Mouse (Mus musculus): ENCODE measurements at regions not wholly inside any gene's neighbourhood (a gene's known extent, or its start where the extent isn't known, plus 50 kb on each side); places are given as distances from the start of the nearest gene placed in this dataset.

- H3K36me3 ChIP-seq (ENCODE audit: control insufficient read depth, insufficient read depth, low read length) = no peaks in the 10 kb centered on the region
- peak overlapping the region; percentile 94; the same call in 1 of the 2 replicates for H3K27ac ChIP-seq (ENCODE audit: low read depth, low read length)
- WGBS = 64% methylated on average over 9 of the region's 9 CpGs
- peaks cover 53% of the 10 kb centered on the region for H3K4me1 ChIP-seq (ENCODE audit: control insufficient read depth, insufficient read depth, low read length)
- no peak for ATAC-seq (ENCODE audit: insufficient read depth, low FRiP score, low TSS enrichment)
- H3K4me3 ChIP-seq (ENCODE audit: low read depth, low read length) = no peak overlapping the region
- no peak overlapping the region for H3K4me2 ChIP-seq (ENCODE audit: low read depth)
- no peak for DNase-seq (ENCODE audit: low spot score)
- H3K9ac ChIP-seq (ENCODE audit: low read length) = no peak overlapping the region
- H3K27me3 ChIP-seq (ENCODE audit: control insufficient read depth, insufficient read depth, low read length) = no peaks in the 10 kb centered on the region
- H3K9me3 ChIP-seq (ENCODE audit: control insufficient read depth, low read length) = no peaks in the 10 kb centered on the region
Measured at GRCm38 (mm10) chr2:30712841-30713401, 90.5 kb downstream of the 1700001O22Rik start.

GRCm38 (mm10) chr2:30711853-30712498 lies 91.5 kb downstream of the 1700001O22Rik start:
- under 1% methylated on average over 49 of the region's 63 CpGs for WGBS
- Histone ChIP-seq H3K9ac (ENCODE audit: low read length) (peak overlapping the region; percentile 78), H3K9me3 (ENCODE audit: control insufficient read depth, low read length) (no peaks in the 10 kb centered on the region), H3K4me1 (ENCODE audit: control insufficient read depth, insufficient read depth, low read length) (peaks cover 53% of the 10 kb centered on the region), H3K27ac (ENCODE audit: low read depth, low read length) (peak overlapping the region; percentile 94), H3K4me3 (ENCODE audit: low read depth, low read length) (peak overlapping the region; percentile 38), H3K4me2 (ENCODE audit: low read depth) (peak overlapping the region; percentile 78), H3K27me3 (ENCODE audit: control insufficient read depth, insufficient read depth, low read length) (no peaks in the 10 kb centered on the region), H3K36me3 (ENCODE audit: control insufficient read depth, insufficient read depth, low read length) (no peaks in the 10 kb centered on the region)
- ATAC-seq (ENCODE audit: insufficient read depth, low FRiP score, low TSS enrichment) (peak; percentile 58), DNase-seq (ENCODE audit: low spot score) (peak; percentile 78)

GRCm38 (mm10) chr2:30711476-30711852 lies 92.0 kb downstream of the 1700001O22Rik start:
- DNase-seq (ENCODE audit: low spot score) = no peak
- Histone ChIP-seq H3K4me1 (ENCODE audit: control insufficient read depth, insufficient read depth, low read length) (peaks cover 51% of the 10 kb centered on the region), H3K27me3 (ENCODE audit: control insufficient read depth, insufficient read depth, low read length) (no peaks in the 10 kb centered on the region)

GRCm38 (mm10) chr2:30710895-30711294 lies 92.6 kb downstream of the 1700001O22Rik start:
- H3K9me3 ChIP-seq (ENCODE audit: control insufficient read depth, low read length) = no peaks in the 10 kb centered on the region
- H3K36me3 ChIP-seq (ENCODE audit: control insufficient read depth, insufficient read depth, low read length) = no peaks in the 10 kb centered on the region
- ATAC-seq (ENCODE audit: insufficient read depth, low FRiP score, low TSS enrichment) (no peak), DNase-seq (ENCODE audit: low spot score) (no peak)
- H3K27ac ChIP-seq (ENCODE audit: low read depth, low read length) = peak overlapping the region; percentile 94
- H3K4me1 ChIP-seq (ENCODE audit: control insufficient read depth, insufficient read depth, low read length) = peaks cover 47% of the 10 kb centered on the region
- no peak overlapping the region; the same call in 1 of the 2 replicates for H3K9ac ChIP-seq (ENCODE audit: low read length)
- no peak overlapping the region for H3K4me2 ChIP-seq (ENCODE audit: low read depth)
- H3K4me3 ChIP-seq (ENCODE audit: low read depth, low read length) = no peak overlapping the region
- H3K27me3 ChIP-seq (ENCODE audit: control insufficient read depth, insufficient read depth, low read length) = no peaks in the 10 kb centered on the region
- 93% methylated on average over 7 of the region's 7 CpGs for WGBS

More at GRCm38 (mm10) chr2:30711476-30711852, 92.0 kb downstream of the 1700001O22Rik start:
- whole genome bisulfite sequencing = 6% methylated on average over 9 of the region's 15 CpGs
- Histone ChIP-seq H3K4me2 (ENCODE audit: low read depth) (peak overlapping the region; percentile 78), H3K36me3 (ENCODE audit: control insufficient read depth, insufficient read depth, low read length) (no peaks in the 10 kb centered on the region), H3K4me3 (ENCODE audit: low read depth, low read length) (peak overlapping the region; percentile 38), H3K9ac (ENCODE audit: low read length) (peak overlapping the region; percentile 78), H3K27ac (ENCODE audit: low read depth, low read length) (peak overlapping the region; percentile 94), H3K9me3 (ENCODE audit: control insufficient read depth, low read length) (no peaks in the 10 kb centered on the region)
- ATAC-seq (ENCODE audit: insufficient read depth, low FRiP score, low TSS enrichment) = peak; percentile 70

- Histone ChIP-seq H3K9me3 (ENCODE audit: control insufficient read depth, low read length) (no peaks in the 10 kb centered on the region), H3K4me3 (ENCODE audit: low read depth, low read length) (no peak overlapping the region), H3K9ac (ENCODE audit: low read length) (no peak overlapping the region), H3K27ac (ENCODE audit: low read depth, low read length) (peak overlapping the region; percentile 95), H3K4me1 (ENCODE audit: control insufficient read depth, insufficient read depth, low read length) (peaks cover 46% of the 10 kb centered on the region), H3K36me3 (ENCODE audit: control insufficient read depth, insufficient read depth, low read length) (no peaks in the 10 kb centered on the region), H3K4me2 (ENCODE audit: low read depth) (no peak overlapping the region), H3K27me3 (ENCODE audit: control insufficient read depth, insufficient read depth, low read length) (no peaks in the 10 kb centered on the region)
- 49% methylated on average over 3 of the region's 3 CpGs for WGBS
- DNase-seq (ENCODE audit: low spot score) (peak; percentile 38), ATAC-seq (ENCODE audit: insufficient read depth, low FRiP score, low TSS enrichment) (no peak)
Measured at GRCm38 (mm10) chr2:30709386-30709884, 94.0 kb downstream of the 1700001O22Rik start.

- WGBS = 61% methylated on average over 4 of the region's 4 CpGs
- DNase-seq (ENCODE audit: low spot score) = no peak
- Histone ChIP-seq H3K9me3 (ENCODE audit: control insufficient read depth, low read length) (no peaks in the 10 kb centered on the region), H3K4me2 (ENCODE audit: low read depth) (peak overlapping the region; percentile 75; the same call in 1 of the 2 replicates), H3K36me3 (ENCODE audit: control insufficient read depth, insufficient read depth, low read length) (no peaks in the 10 kb centered on the region), H3K4me1 (ENCODE audit: control insufficient read depth, insufficient read depth, low read length) (peaks cover 46% of the 10 kb centered on the region), H3K27ac (ENCODE audit: low read depth, low read length) (peak overlapping the region; percentile 95), H3K9ac (ENCODE audit: low read length) (no peak overlapping the region; the same call in 1 of the 2 replicates), H3K4me3 (ENCODE audit: low read depth, low read length) (no peak overlapping the region), H3K27me3 (ENCODE audit: control insufficient read depth, insufficient read depth, low read length) (no peaks in the 10 kb centered on the region)
- ATAC-seq (ENCODE audit: insufficient read depth, low FRiP score, low TSS enrichment) = no peak
Measured at GRCm38 (mm10) chr2:30708762-30709385, 94.6 kb downstream of the 1700001O22Rik start.

GRCm38 (mm10) chr2:30708001-30708683 lies 95.3 kb downstream of the 1700001O22Rik start:
- peak overlapping the region; percentile 75 for H3K4me2 ChIP-seq (ENCODE audit: low read depth)
- no peaks in the 10 kb centered on the region for H3K27me3 ChIP-seq (ENCODE audit: control insufficient read depth, insufficient read depth, low read length)
- peak overlapping the region; percentile 66 for H3K9ac ChIP-seq (ENCODE audit: low read length)
- WGBS = under 1% methylated on average over 43 of the region's 48 CpGs
- peak overlapping the region; percentile 95 for H3K27ac ChIP-seq (ENCODE audit: low read depth, low read length)
- DNase-seq (ENCODE audit: low spot score) (peak; percentile 80), ATAC-seq (ENCODE audit: insufficient read depth, low FRiP score, low TSS enrichment) (peak; percentile 42; the same call in 1 of the 2 replicates)
- H3K9me3 ChIP-seq (ENCODE audit: control insufficient read depth, low read length) = no peaks in the 10 kb centered on the region
- peaks cover 45% of the 10 kb centered on the region for H3K4me1 ChIP-seq (ENCODE audit: control insufficient read depth, insufficient read depth, low read length)
- peak overlapping the region; percentile 15 for H3K4me3 ChIP-seq (ENCODE audit: low read depth, low read length)
- H3K36me3 ChIP-seq (ENCODE audit: control insufficient read depth, insufficient read depth, low read length) = no peaks in the 10 kb centered on the region

- no peaks in the 10 kb centered on the region for H3K27me3 ChIP-seq (ENCODE audit: control insufficient read depth, insufficient read depth, low read length)
- H3K4me3 ChIP-seq (ENCODE audit: low read depth, low read length) = peak overlapping the region; percentile 15
- 3% methylated on average over 44 of the region's 44 CpGs for WGBS
- H3K36me3 ChIP-seq (ENCODE audit: control insufficient read depth, insufficient read depth, low read length) = no peaks in the 10 kb centered on the region
- H3K4me2 ChIP-seq (ENCODE audit: low read depth) = peak overlapping the region; percentile 75
- peaks cover 37% of the 10 kb centered on the region for H3K4me1 ChIP-seq (ENCODE audit: control insufficient read depth, insufficient read depth, low read length)
- H3K9ac ChIP-seq (ENCODE audit: low read length) = peak overlapping the region; percentile 66
- DNase-seq (ENCODE audit: low spot score) (peak; percentile 70), ATAC-seq (ENCODE audit: insufficient read depth, low FRiP score, low TSS enrichment) (no peak)
- peak overlapping the region; percentile 95 for H3K27ac ChIP-seq (ENCODE audit: low read depth, low read length)
- no peaks in the 10 kb centered on the region for H3K9me3 ChIP-seq (ENCODE audit: control insufficient read depth, low read length)
Measured at GRCm38 (mm10) chr2:30707099-30708000, 96.1 kb downstream of the 1700001O22Rik start.

Measured in neural tube, embryonic 11.5 days (tissue).